Mouse (Mus musculus) 3T3-L1 (cell line): ENCODE data around the gene Hsd17b12.

Experiments
- DNase-seq: peaks from one replicate; pipeline ENCODE4 v3.0.0-alpha.2; 2015; ENCODE audit warnings: low read depth, low spot score

Hsd17b12 gene

DNA sequence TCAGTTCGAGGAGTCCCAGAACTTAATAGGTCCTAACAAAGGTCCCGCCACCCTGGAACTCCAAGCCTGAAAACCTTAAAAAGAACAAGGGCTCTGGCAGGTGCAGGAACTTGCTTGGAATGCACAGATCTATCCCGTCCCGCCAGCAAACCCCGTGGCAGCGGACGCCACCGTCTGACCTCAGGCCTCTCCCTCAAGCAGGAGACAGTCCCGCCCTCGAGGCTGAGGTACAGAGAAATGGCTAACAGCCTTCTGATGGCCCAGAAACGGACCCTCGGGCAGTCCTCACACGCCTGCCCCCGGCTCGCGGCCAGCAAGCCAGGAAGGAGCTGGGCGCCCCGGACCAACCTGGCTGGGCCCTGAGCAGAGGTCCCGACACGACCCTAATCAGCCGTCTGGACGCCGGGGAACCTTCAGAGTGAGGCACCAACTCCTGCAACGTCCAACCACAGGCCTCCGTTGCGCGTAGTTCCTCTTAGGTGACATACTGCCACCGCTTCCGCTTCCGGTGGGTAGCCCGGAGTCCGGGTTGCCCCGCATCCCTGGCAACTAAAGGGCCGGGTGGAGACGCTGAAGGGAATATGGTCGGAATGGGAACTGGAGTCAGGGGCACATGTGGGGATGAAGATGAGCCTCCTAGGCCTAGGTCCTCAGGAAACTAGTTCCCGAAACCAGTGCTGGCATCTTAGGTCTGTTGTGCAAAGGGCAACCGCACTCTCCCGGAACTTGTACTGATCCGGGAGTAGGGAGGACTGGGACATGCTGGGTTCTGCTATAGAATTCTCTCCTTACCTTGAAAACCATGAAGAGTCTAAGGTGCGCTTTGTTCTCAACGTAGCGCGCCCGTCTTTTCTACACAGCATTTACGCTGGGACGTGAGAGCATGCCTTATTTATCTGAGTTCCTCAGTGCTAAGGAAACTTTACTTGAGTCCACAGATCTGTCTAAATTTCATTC is 147.2 kb downstream of the Hsd17b12 start, which contains the start of gene Alkbh3:
TSS of gene Alkbh3 (minus strand) at position 473 of the 957 bp plus-strand sequence.
- peak; percentile 96 for DNase-seq

- DNase-seq = peak; percentile 94
Measured at GRCm38 (mm10) chr2:94002331-94002730, 155.4 kb downstream of the Hsd17b12 start.

DNA sequence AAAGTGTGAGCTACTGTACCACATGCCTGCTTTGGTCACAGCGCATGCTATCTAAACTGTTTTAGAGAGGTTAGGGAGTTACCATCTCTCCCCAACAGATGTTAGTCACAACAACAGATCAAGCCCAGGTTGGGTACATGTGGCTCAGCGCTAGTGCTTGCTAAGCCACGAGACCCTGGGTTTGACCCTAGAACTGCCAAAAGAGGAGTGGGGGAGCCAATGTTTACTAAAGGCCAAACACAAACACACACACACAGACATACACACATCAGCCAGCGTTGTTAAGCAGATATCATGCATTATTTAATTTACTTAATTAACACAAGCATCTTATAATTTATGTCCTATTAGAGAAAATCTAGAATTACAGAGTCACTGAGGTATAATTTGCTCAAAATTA is 155.8 kb downstream of the Hsd17b12 start:
- no peak for DNase-seq

DNA sequence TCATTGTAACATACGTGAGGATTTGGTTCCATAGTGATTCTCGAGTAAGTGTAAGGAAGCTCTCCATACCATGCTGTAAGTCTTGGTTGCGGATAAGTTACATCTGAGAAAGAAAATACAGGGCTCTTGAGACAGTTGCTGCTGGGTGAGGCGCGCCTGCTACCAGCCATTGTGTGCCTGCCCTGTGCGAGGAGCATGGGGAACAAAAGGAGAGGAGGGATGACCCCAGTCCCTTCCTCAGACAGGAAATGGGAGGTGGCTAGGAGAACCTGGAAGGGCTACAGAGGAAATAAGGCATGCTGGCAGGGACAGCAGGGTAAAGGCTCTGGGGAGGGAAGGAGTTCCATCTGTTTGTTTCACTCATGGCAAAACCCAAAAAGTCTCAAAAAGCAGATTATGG is 156.4 kb downstream of the Hsd17b12 start:
- no peak for DNase-seq

DNA sequence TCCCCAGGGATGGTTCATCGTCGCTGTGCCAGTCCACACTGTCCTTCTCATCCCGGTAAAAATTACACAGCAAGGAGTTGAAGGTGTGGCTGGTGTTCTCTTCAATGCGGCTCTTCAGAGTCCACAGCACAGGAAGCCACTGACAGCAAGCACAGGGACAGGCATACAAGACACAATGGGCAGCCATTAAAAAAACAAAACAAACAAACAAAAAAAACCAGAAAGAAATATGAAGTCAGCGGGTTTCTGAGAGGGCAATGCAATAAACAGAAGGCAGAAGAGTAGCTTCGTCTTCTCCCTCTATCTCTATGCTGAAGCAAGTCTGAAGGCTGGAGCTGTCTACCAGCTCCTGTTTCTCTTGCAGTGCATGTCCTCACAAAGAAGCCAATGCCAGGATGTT is 161.5 kb downstream of the Hsd17b12 start, which contains the start of gene Gm27027:
TSS of gene Gm27027 (minus strand) at position 101 of the 400 bp plus-strand sequence.
- DNase-seq = no peak

DNA sequence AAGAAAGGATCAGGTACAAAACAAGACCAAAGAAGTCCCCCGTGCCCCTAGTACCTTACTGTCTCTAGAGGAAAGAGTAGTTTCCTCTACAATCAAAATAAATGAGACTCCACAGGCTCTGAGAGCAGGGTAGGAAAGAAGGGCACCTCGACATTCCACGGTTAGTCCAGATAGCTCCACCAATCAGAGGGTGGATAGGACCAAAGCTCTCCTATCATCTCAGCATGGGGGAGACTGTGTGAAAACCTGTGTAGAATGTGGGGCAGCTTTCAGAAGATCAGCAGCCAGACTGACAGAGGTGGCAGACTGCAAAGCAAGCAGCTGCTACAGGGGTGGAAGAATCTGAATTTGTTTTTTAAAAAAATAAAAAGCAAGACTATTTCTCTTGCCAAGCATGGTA is 165.0 kb downstream of the Hsd17b12 start:
- DNase-seq = no peak

- no peak for DNase-seq
Measured at GRCm38 (mm10) chr2:93992259-93992658, 165.5 kb downstream of the Hsd17b12 start.

DNA sequence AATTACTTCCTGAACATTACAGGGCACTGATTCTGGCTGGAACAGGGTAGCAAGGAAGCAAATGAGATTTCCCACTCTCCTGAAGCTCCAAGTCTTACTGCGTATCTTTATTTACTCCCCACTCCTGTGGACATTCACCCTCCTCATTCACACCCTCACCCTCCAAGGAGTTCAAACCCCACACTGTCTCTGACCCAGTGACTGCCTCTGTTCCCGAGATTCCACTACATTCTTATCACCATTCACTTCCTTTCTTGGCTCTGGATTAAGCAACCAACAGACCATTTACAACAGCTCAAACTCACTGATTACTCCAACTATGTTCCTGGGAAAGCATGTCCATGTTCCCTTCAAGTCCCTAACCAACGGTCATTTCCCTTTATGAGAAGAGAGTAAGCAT is 166.4 kb downstream of the Hsd17b12 start:
- DNase-seq = no peak

GRCm38 (mm10) chr2:93988440-93988839 is 169.3 kb downstream of the Hsd17b12 start:
- no peak for DNase-seq
